Mouse (Mus musculus) lung, postnatal 0 days (tissue): ENCODE measurements around the gene Tmem40.

Experiments
- CTCF ChIP-seq: IDR thresholded peaks from 2 replicates; pipeline ENCODE4 v1.5.1; 2016; ENCODE audit warnings: antibody characterized with exemption, mild to moderate bottlenecking
- EP300 ChIP-seq: IDR thresholded peaks from 2 replicates; pipeline ENCODE4 v1.6.1; 2016; ENCODE audit warnings: antibody characterized with exemption, mild to moderate bottlenecking, control low read depth

DNA sequence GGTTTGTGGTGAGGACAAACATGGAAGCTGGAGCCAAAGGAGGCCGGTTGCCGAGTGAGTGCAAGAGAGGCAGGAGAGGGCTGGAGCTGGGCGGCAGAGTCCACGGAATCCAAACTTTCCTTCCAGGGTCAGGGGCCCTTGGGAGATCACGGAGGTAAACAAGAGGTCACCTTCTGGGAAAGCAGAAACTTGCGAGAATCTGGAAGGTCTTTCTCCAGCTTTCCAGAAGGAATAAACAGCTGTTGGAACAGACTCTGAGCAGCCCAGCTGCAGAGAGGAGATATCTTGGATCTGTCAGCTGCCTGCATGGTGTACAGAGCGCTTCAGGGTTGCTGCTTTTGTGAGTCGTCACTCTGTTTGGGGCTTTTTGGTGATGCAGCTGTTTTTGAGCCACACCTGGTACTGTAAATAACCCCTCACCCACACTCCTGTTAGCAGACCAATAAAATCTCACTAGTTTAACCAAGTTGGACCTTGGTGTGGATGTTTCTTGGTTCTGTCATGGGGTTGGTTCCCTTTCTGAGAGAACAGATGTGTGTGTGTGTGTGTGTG lies 45.0 kb downstream of the Tmem40 start:
- no peak for TF ChIP-seq CTCF
- TF ChIP-seq EP300: no peak
